In genomic region chr5:4499036-4499435, GRCm38 (mm10) we compare ENCODE assay signal across 15 mouse cellular contexts.
A peak's percentile ranks its signal among the peaks of the same experiment; 100 is the strongest.
DNase-seq lines count a peak whose midpoint lies in the region; ATAC-seq and TF ChIP-seq lines count a peak whose summit lies in the region.
"Had no signal": no experiment of that assay in that cellular context is flagged by ENCODE, and none has a peak within 500 bp of the region (broad histone marks: within the 10 kb centered on the region; RNA-seq: fewer than 3 reads in every experiment).

No protein-coding gene starts in this region.

- H3K9ac ChIP-seq in lung, embryonic 14.5 days = no peak overlapping the region
- H3K9ac ChIP-seq in heart, embryonic 16.5 days (ENCODE audit: low read length) = peak overlapping the region; percentile 41; the same call in 1 of the 2 replicates
- H3K9ac ChIP-seq: liver, embryonic 12.5 days had no signal

- WGBS in lung, embryonic 14.5 days = 3% methylated on average over 4 of the region's 4 CpGs
- 43% methylated on average over 4 of the region's 4 CpGs for WGBS in embryonic facial prominence, embryonic 10.5 days
- WGBS in heart, embryonic 16.5 days = 9% methylated on average over 4 of the region's 4 CpGs

- ATAC-seq in lung, embryonic 14.5 days (ENCODE audit: insufficient read depth) = peak; percentile 43; the same call in 1 of the 2 replicates
- no peak for ATAC-seq in heart, embryonic 16.5 days (replicated peaks; ENCODE audit: extremely low read depth, insufficient read depth, low FRiP score)
- ATAC-seq: liver, embryonic 12.5 days had no signal

- no peak for TF ChIP-seq CTCF in lung, embryonic 14.5 days (IDR thresholded peaks at IDR 0.05; ENCODE audit: low read depth)

- no peak overlapping the region for H3K4me3 ChIP-seq in lung, embryonic 14.5 days (ENCODE audit: low read depth, low read length)
- H3K4me3 ChIP-seq in embryonic facial prominence, embryonic 10.5 days = no peak overlapping the region
- H3K4me3 ChIP-seq in heart, embryonic 16.5 days (ENCODE audit: low read length) = peak overlapping the region; percentile 23; the same call in 1 of the 2 replicates
- H3K4me3 ChIP-seq: left cerebral cortex, adult 2 months; liver, embryonic 12.5 days; myocyte had no signal

- peak; percentile 85 for DNase-seq in heart, adult 11 months
- no peak for DNase-seq in heart, postnatal 4 days
- peak; percentile 52 for DNase-seq in lung, embryonic 14.5 days
- no peak for DNase-seq in lung, postnatal 36 days
- DNase-seq in embryonic facial prominence, embryonic 10.5 days (ENCODE audit: low spot score) = peak; percentile 8
- no peak for DNase-seq in adrenal gland, postnatal 36 days
- no peak for DNase-seq in urinary bladder, postnatal 36 days (ENCODE audit: low spot score in 2 of 2)
- DNase-seq: cerebellum, adult 18-20 months; right cerebral cortex, postnatal 4 days; thymus, postnatal 36 days had no signal

- H3K27me3 ChIP-seq in lung, embryonic 14.5 days (ENCODE audit: insufficient read depth, low read length) = no peaks in the 10 kb centered on the region
- peaks cover 13% of the 10 kb centered on the region for H3K27me3 ChIP-seq in embryonic facial prominence, embryonic 10.5 days (replicated peaks; ENCODE audit: low read depth, poor library complexity, severe bottlenecking)
- H3K27me3 ChIP-seq in heart, embryonic 16.5 days (ENCODE audit: control insufficient read depth, insufficient read depth, low read length) = no peaks in the 10 kb centered on the region
- H3K27me3 ChIP-seq: liver, embryonic 12.5 days had no signal

- peaks cover 24% of the 10 kb centered on the region for H3K4me1 ChIP-seq in lung, embryonic 14.5 days (ENCODE audit: insufficient read depth)
- H3K4me1 ChIP-seq in embryonic facial prominence, embryonic 10.5 days = peaks cover 44% of the 10 kb centered on the region
- peaks cover 19% of the 10 kb centered on the region for H3K4me1 ChIP-seq in heart, embryonic 16.5 days (ENCODE audit: control insufficient read depth, insufficient read depth, low read length)
- H3K4me1 ChIP-seq: liver, embryonic 12.5 days had no signal

- peak overlapping the region; percentile 1; the same call in 1 of the 2 replicates for H3K4me2 ChIP-seq in lung, embryonic 14.5 days
- H3K4me2 ChIP-seq in heart, embryonic 16.5 days (ENCODE audit: low read depth, low read length) = peak overlapping the region; percentile 53
- H3K4me2 ChIP-seq: liver, embryonic 12.5 days had no signal

- no peaks in the 10 kb centered on the region for H3K36me3 ChIP-seq in lung, embryonic 14.5 days (ENCODE audit: insufficient read depth)
- H3K36me3 ChIP-seq in embryonic facial prominence, embryonic 10.5 days (replicated peaks) = no peaks in the 10 kb centered on the region
- no peaks in the 10 kb centered on the region for H3K36me3 ChIP-seq in heart, embryonic 16.5 days (ENCODE audit: control insufficient read depth, insufficient read depth)
- H3K36me3 ChIP-seq: G1E; liver, embryonic 12.5 days had no signal

- no peaks in the 10 kb centered on the region for H3K9me3 ChIP-seq in lung, embryonic 14.5 days (ENCODE audit: low read depth, low read length)
- no peaks in the 10 kb centered on the region for H3K9me3 ChIP-seq in embryonic facial prominence, embryonic 10.5 days
- H3K9me3 ChIP-seq in heart, embryonic 16.5 days (replicated peaks; ENCODE audit: control insufficient read depth, low read length) = no peaks in the 10 kb centered on the region
- H3K9me3 ChIP-seq: G1E; liver, embryonic 12.5 days had no signal

- no peak overlapping the region for H3K27ac ChIP-seq in lung, embryonic 14.5 days (ENCODE audit: low read depth)
- 0 out of 2 replicates have a peak overlapping the region, but pooled peaks have one; percentile 31 for H3K27ac ChIP-seq in embryonic facial prominence, embryonic 10.5 days (replicated peaks)
- H3K27ac ChIP-seq in heart, embryonic 16.5 days (ENCODE audit: low read length) = peak overlapping the region; percentile 19
- H3K27ac ChIP-seq: left cerebral cortex, adult 2 months; liver, embryonic 12.5 days had no signal

Comparison
In these comparisons a context has a peak if more than half of its experiments do, and no peak if none do; other contexts are left out.
1. DNase-seq: peak in heart, adult 11 months (single experiment), lung, embryonic 14.5 days (single experiment) and embryonic facial prominence, embryonic 10.5 days (single experiment); none in heart, postnatal 4 days (single experiment), lung, postnatal 36 days (single experiment), adrenal gland, postnatal 36 days (0 of 2) and urinary bladder, postnatal 36 days (0 of 2).